Mouse (Mus musculus) neutrophil, adult 5-6 weeks (primary cell): ENCODE results near the gene Drc1. TPM values are rescaled to one million over a fixed set of nuclear protein-coding genes. Genes with fewer than 3 reads are reported as not detected.

ENCODE experiments used
- ATAC-seq: fragments of 151-379, 151-347 bp; 2 replicates; pipeline ENCODE4 v1.8.0; 2017; ENCODE audit warnings: mild to moderate bottlenecking, moderate TSS enrichment; ENCODE audit not compliant: insufficient number of reproducible peaks, poor library complexity, low FRiP score, severe bottlenecking; ENCODE audit errors: extremely low read depth
- total RNA-seq: library from RNA; stranded (forward); fragments of 200-1000 nt; gene quantifications from 2 replicates; pipeline ENCODE4 v1.2.3, GENCODE M21; 2017

The Drc1 gene
- total RNA-seq, 1 experiment from 2014 or later, result 1.2 TPM

- no peak for ATAC-seq
Observed at GRCm38 (mm10) chr5:30400521-30400920, 119.3 kb downstream of the Drc1 start.

- ATAC-seq, result no peak
Observed at GRCm38 (mm10) chr5:30401165-30401564, 120.0 kb downstream of the Drc1 start.

GRCm38 (mm10) chr5:30406876-30407275, 125.7 kb downstream of the Drc1 start:
- no peak for ATAC-seq

- no peak for ATAC-seq
Observed at GRCm38 (mm10) chr5:30411524-30411923, 130.3 kb downstream of the Drc1 start.

- no peak for ATAC-seq
Observed at GRCm38 (mm10) chr5:30415381-30415780, 134.2 kb downstream of the Drc1 start.

GRCm38 (mm10) chr5:30415876-30416275, 134.7 kb downstream of the Drc1 start:
- no peak for ATAC-seq

Other genes starting within 250 kb of the Drc1 start
- gene Tyms, start 207.8 kb upstream of the Drc1 start, total RNA-seq, result 0.98 and 5.4 TPM in 2 replicates
- gene Garem2, start 176.2 kb upstream of the Drc1 start, total RNA-seq, result not detected in 2 replicates
- not detected in 2 replicates for gene 3110082J24Rik, start 175.3 kb upstream of the Drc1 start, total RNA-seq
- gene Hadha, start 126.2 kb upstream of the Drc1 start, total RNA-seq, result 106 and 107 TPM in 2 replicates
- gene Hadhb, start 126.1 kb upstream of the Drc1 start, total RNA-seq, result 54.9 and 63.0 TPM in 2 replicates
- gene Adgrf3, start 75.7 kb upstream of the Drc1 start, total RNA-seq, result not detected in 2 replicates
- 18.3 and 20.9 TPM in 2 replicates for gene Selenoi, start 48.8 kb upstream of the Drc1 start, total RNA-seq
- 0.12 TPM in 1 of 2 replicates, not detected in the other for gene Otof, start 180.5 kb downstream of the Drc1 start, total RNA-seq
- not detected in 2 replicates for gene 1700001C02Rik, start 184.7 kb downstream of the Drc1 start, total RNA-seq